Mouse (Mus musculus): ENCODE results near the gene Dusp19. TPM values are rescaled to one million over a fixed set of nuclear protein-coding genes. Genes with fewer than 3 reads are reported as not detected.

Dusp19 gene
- 7.5 and 8.2 TPM in 2 replicates for polyA plus RNA-seq (2015; fragmentation: Nextera tagmentation; extraction: Ambion mirVana)

GRCm38 (mm10) chr2:80616854-80617737 lies at the start of gene Dusp19, which contains the start of gene Nup35:
Gene Dusp19 (plus strand): TSS chr2:80617045.
Gene Nup35 (plus strand): TSS chr2:80617236.

GRCm38 (mm10) chr2:80581043-80581711 lies 35.7 kb upstream of the Dusp19 start, which contains the start of gene Nckap1:
Gene Nckap1 (minus strand): TSS chr2:80581380.

MicroRNA genes within 50 kb of the gene (microRNA counts, 519-probe panel; counts per million panel counts)
- 88.3 counts per million for microRNA mmu-miR-684

Other genes with a start within 250 kb of the Dusp19 start
- gene Frzb, start 169.4 kb upstream of the Dusp19 start, polyA plus RNA-seq (2015; fragmentation: Nextera tagmentation; extraction: Ambion mirVana), result 11.3 and 17.5 TPM in 2 replicates
- gene Nckap1, start 35.7 kb upstream of the Dusp19 start, polyA plus RNA-seq (2015; fragmentation: Nextera tagmentation; extraction: Ambion mirVana), result 13.8 and 15.9 TPM in 2 replicates
- 28.3 and 29.8 TPM in 2 replicates for gene Nup35, start 191 bp downstream of the Dusp19 start, polyA plus RNA-seq (2015; fragmentation: Nextera tagmentation; extraction: Ambion mirVana)